Mouse (Mus musculus): ENCODE measurements around the gene Fam160a1. TPM values are rescaled to one million over a fixed set of nuclear protein-coding genes. Genes with fewer than 3 reads are reported as not detected.

Gene Fam160a1
- polyA plus RNA-seq, 1 experiment from 2014 or later = 6.1 TPM

GRCm38 (mm10) chr3:85679312-85679933 lies 137.7 kb downstream of the Fam160a1 start:
- Histone ChIP-seq H3K9ac (replicated peaks; ENCODE audit: low read length) (no peak overlapping the region), H3K27ac (ENCODE audit: low read length) (no peak overlapping the region), H3K4me1 (ENCODE audit: insufficient read depth, low read length) (no peaks in the 10 kb centered on the region), H3K27me3 (ENCODE audit: insufficient read depth, low read length) (no peaks in the 10 kb centered on the region), H3K4me2 (replicated peaks; ENCODE audit: low read depth, low read length) (no peak overlapping the region), H3K36me3 (ENCODE audit: insufficient read depth, low read length) (no peaks in the 10 kb centered on the region), H3K4me3 (ENCODE audit: low read length) (no peak overlapping the region), H3K9me3 (ENCODE audit: low read length) (no peaks in the 10 kb centered on the region)
- 79% methylated on average over 8 of the region's 8 CpGs for WGBS
- no peak for ATAC-seq (ENCODE audit: low FRiP score, low TSS enrichment)

GRCm38 (mm10) chr3:85677952-85678351 lies 139.1 kb downstream of the Fam160a1 start:
- Histone ChIP-seq H3K4me2 (replicated peaks; ENCODE audit: low read depth, low read length) (no peak overlapping the region), H3K4me1 (ENCODE audit: insufficient read depth, low read length) (no peaks in the 10 kb centered on the region), H3K9ac (replicated peaks; ENCODE audit: low read length) (no peak overlapping the region), H3K27me3 (ENCODE audit: insufficient read depth, low read length) (no peaks in the 10 kb centered on the region), H3K36me3 (ENCODE audit: insufficient read depth, low read length) (no peaks in the 10 kb centered on the region), H3K27ac (ENCODE audit: low read length) (no peak overlapping the region), H3K9me3 (ENCODE audit: low read length) (no peaks in the 10 kb centered on the region), H3K4me3 (ENCODE audit: low read length) (no peak overlapping the region)
- 0 out of 2 replicates have a peak, but pooled peaks have one; percentile 59 for ATAC-seq (ENCODE audit: low FRiP score, low TSS enrichment)
- WGBS = 69% methylated on average over 3 of the region's 3 CpGs

DNA sequence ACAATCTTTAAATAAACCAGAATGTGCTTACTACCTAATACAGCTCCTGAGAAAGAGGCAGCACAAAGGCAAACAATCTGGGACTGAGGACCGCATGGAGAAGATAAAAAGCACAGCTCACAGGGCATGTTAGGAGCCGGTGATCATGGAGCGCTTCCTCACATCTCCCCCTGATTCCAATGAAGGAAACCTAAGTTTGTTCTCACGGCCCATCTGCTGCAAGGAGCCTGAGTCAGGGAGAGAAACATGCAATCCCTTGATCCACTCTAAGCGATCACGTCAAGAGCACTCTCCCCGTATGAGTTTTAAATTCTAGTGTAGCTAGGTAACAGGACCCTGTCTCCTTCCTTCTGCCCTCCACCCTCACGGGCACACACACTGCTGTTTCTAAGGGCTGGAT lies 140.0 kb downstream of the Fam160a1 start:
- no peaks in the 10 kb centered on the region for H3K27me3 ChIP-seq (ENCODE audit: insufficient read depth, low read length)
- H3K9ac ChIP-seq (replicated peaks; ENCODE audit: low read length) = no peak overlapping the region
- no peak overlapping the region for H3K4me2 ChIP-seq (replicated peaks; ENCODE audit: low read depth, low read length)
- no peak overlapping the region for H3K4me3 ChIP-seq (ENCODE audit: low read length)
- H3K36me3 ChIP-seq (ENCODE audit: insufficient read depth, low read length) = no peaks in the 10 kb centered on the region
- H3K4me1 ChIP-seq (ENCODE audit: insufficient read depth, low read length) = no peaks in the 10 kb centered on the region
- 82% methylated on average over 8 of the region's 8 CpGs for WGBS
- no peak for ATAC-seq (ENCODE audit: low FRiP score, low TSS enrichment)
- no peak overlapping the region for H3K27ac ChIP-seq (ENCODE audit: low read length)
- H3K9me3 ChIP-seq (ENCODE audit: low read length) = no peaks in the 10 kb centered on the region

DNA sequence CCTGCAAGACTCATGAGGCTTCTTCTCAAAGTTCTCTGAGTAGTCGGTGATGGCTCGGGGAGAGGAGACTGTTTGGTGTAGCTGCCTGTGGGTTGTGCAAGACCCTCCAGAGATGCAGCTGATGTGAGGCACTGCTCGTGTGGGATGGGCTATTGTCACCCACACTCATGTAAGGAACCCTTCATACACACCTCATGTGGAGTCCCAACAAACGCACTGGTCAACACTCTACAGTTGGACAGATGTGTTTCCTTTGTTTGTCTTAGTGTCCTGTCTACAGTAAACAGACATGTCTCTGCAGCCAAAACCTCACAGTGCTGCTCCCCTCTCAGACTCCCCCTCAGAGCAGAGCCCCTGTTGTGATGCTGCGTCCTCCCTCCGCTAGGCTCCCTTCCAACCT lies 147.2 kb downstream of the Fam160a1 start:
- H3K9ac ChIP-seq (replicated peaks; ENCODE audit: low read length) = no peak overlapping the region
- H3K4me3 ChIP-seq (ENCODE audit: low read length) = no peak overlapping the region
- H3K9me3 ChIP-seq (ENCODE audit: low read length) = no peaks in the 10 kb centered on the region
- H3K4me2 ChIP-seq (replicated peaks; ENCODE audit: low read depth, low read length) = no peak overlapping the region
- peaks cover 15% of the 10 kb centered on the region for H3K4me1 ChIP-seq (ENCODE audit: insufficient read depth, low read length)
- H3K36me3 ChIP-seq (ENCODE audit: insufficient read depth, low read length) = no peaks in the 10 kb centered on the region
- no peak overlapping the region for H3K27ac ChIP-seq (ENCODE audit: low read length)
- WGBS = 90% methylated on average over 6 of the region's 6 CpGs
- ATAC-seq (ENCODE audit: low FRiP score, low TSS enrichment) = no peak
- no peaks in the 10 kb centered on the region for H3K27me3 ChIP-seq (ENCODE audit: insufficient read depth, low read length)

DNA sequence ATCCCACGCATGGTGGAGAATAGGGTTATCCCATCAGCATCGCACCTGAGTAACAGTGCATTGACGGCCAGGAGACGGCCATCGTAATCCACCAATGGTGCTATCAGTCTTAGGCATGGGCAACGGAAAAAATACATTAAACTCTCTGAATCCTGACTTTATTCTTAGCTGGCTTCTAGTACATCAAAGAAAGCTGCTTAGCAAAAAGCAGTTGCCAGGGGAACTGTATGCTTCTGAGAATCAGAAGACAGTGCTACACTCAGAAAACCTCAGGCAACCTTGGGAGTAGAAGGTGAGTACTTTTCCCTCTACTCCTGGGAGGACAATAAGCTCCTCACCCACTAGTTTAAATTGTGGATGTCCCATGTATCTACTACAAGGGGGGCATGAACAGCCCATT lies 149.4 kb downstream of the Fam160a1 start:
- H3K27me3 ChIP-seq (ENCODE audit: insufficient read depth, low read length) = no peaks in the 10 kb centered on the region
- no peak for ATAC-seq (ENCODE audit: low FRiP score, low TSS enrichment)
- H3K4me3 ChIP-seq (ENCODE audit: low read length) = no peak overlapping the region
- no peaks in the 10 kb centered on the region for H3K9me3 ChIP-seq (ENCODE audit: low read length)
- H3K9ac ChIP-seq (replicated peaks; ENCODE audit: low read length) = no peak overlapping the region
- WGBS = 92% methylated on average over 6 of the region's 6 CpGs
- peaks cover 32% of the 10 kb centered on the region for H3K4me1 ChIP-seq (ENCODE audit: insufficient read depth, low read length)
- H3K4me2 ChIP-seq (replicated peaks; ENCODE audit: low read depth, low read length) = no peak overlapping the region
- no peak overlapping the region for H3K27ac ChIP-seq (ENCODE audit: low read length)
- H3K36me3 ChIP-seq (ENCODE audit: insufficient read depth, low read length) = no peaks in the 10 kb centered on the region

GRCm38 (mm10) chr3:85666736-85667135 lies 150.4 kb downstream of the Fam160a1 start:
- H3K9ac ChIP-seq (replicated peaks; ENCODE audit: low read length) = no peak overlapping the region
- no peak overlapping the region for H3K4me2 ChIP-seq (replicated peaks; ENCODE audit: low read depth, low read length)
- ATAC-seq (ENCODE audit: low FRiP score, low TSS enrichment) = no peak
- no peaks in the 10 kb centered on the region for H3K27me3 ChIP-seq (ENCODE audit: insufficient read depth, low read length)
- no peaks in the 10 kb centered on the region for H3K9me3 ChIP-seq (ENCODE audit: low read length)
- no peaks in the 10 kb centered on the region for H3K36me3 ChIP-seq (ENCODE audit: insufficient read depth, low read length)
- WGBS = 60% methylated on average over 12 of the region's 12 CpGs
- H3K4me1 ChIP-seq (ENCODE audit: insufficient read depth, low read length) = peaks cover 32% of the 10 kb centered on the region
- no peak overlapping the region for H3K27ac ChIP-seq (ENCODE audit: low read length)
- H3K4me3 ChIP-seq (ENCODE audit: low read length) = no peak overlapping the region

DNA sequence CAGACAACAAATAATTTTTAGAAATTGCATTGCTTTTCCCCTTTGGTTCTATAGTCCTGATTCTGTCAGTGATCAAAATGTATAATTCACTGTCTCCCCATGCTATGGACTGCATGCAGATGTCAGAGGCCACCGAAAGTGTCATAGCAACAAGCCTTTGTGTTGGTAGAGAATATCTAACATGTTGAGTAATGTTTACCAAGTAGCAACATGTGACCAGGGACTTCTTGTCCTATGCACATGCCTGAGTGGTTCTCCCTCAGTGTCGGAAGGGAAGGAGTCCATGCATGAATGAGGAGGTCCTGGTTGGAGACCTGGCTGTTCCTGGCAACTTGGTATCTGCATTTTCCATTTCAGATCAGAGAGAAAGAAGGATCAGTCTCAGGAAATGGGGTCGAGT lies 150.9 kb downstream of the Fam160a1 start:
- H3K4me2 ChIP-seq (replicated peaks; ENCODE audit: low read depth, low read length) = no peak overlapping the region
- H3K27ac ChIP-seq (ENCODE audit: low read length) = 0 out of 2 replicates have a peak overlapping the region, but pooled peaks have one; percentile 31
- no peak overlapping the region for H3K4me3 ChIP-seq (ENCODE audit: low read length)
- no peaks in the 10 kb centered on the region for H3K9me3 ChIP-seq (ENCODE audit: low read length)
- no peak overlapping the region for H3K9ac ChIP-seq (replicated peaks; ENCODE audit: low read length)
- ATAC-seq (ENCODE audit: low FRiP score, low TSS enrichment) = peak; percentile 80
- H3K4me1 ChIP-seq (ENCODE audit: insufficient read depth, low read length) = peaks cover 32% of the 10 kb centered on the region
- no peaks in the 10 kb centered on the region for H3K36me3 ChIP-seq (ENCODE audit: insufficient read depth, low read length)
- 48% methylated on average over 3 of the region's 3 CpGs for WGBS
- H3K27me3 ChIP-seq (ENCODE audit: insufficient read depth, low read length) = no peaks in the 10 kb centered on the region

GRCm38 (mm10) chr3:85664591-85665171 lies 152.4 kb downstream of the Fam160a1 start:
- Histone ChIP-seq H3K27me3 (ENCODE audit: insufficient read depth, low read length) (no peaks in the 10 kb centered on the region), H3K9me3 (ENCODE audit: low read length) (no peaks in the 10 kb centered on the region), H3K4me2 (replicated peaks; ENCODE audit: low read depth, low read length) (no peak overlapping the region), H3K4me1 (ENCODE audit: insufficient read depth, low read length) (peaks cover 32% of the 10 kb centered on the region), H3K9ac (replicated peaks; ENCODE audit: low read length) (no peak overlapping the region), H3K27ac (ENCODE audit: low read length) (peak overlapping the region; percentile 41; the same call in 1 of the 2 replicates), H3K36me3 (ENCODE audit: insufficient read depth, low read length) (no peaks in the 10 kb centered on the region), H3K4me3 (ENCODE audit: low read length) (no peak overlapping the region)
- 68% methylated on average over 10 of the region's 10 CpGs for WGBS
- peak; percentile 33; the same call in 1 of the 2 replicates for ATAC-seq (ENCODE audit: low FRiP score, low TSS enrichment)

DNA sequence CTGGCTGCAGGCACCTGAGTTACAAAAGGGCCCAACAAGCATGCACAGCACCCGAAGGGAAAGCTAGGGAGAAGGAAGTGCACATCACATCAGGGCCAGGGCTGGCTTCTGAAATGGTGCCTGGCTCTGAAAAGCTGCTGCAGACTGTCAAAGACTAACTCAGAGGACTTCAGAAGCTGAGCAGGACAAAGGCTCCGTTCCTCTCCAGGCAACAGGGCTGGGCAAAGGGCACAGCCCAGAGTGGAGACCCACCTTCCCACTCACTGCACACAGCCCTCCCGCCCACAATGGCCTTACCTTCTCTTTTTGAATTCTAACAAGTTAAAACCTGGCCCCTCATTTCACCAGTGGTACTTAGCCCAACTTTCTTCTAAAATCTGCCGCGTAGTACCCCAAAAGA lies 153.3 kb downstream of the Fam160a1 start:
- 0 out of 2 replicates have a peak, but pooled peaks have one; percentile 61 for ATAC-seq (ENCODE audit: low FRiP score, low TSS enrichment)
- H3K27ac ChIP-seq (ENCODE audit: low read length) = peak overlapping the region; percentile 43; the same call in 1 of the 2 replicates
- no peaks in the 10 kb centered on the region for H3K9me3 ChIP-seq (ENCODE audit: low read length)
- H3K4me1 ChIP-seq (ENCODE audit: insufficient read depth, low read length) = peaks cover 32% of the 10 kb centered on the region
- no peak overlapping the region for H3K4me2 ChIP-seq (replicated peaks; ENCODE audit: low read depth, low read length)
- WGBS = 77% methylated on average over 5 of the region's 5 CpGs
- no peaks in the 10 kb centered on the region for H3K36me3 ChIP-seq (ENCODE audit: insufficient read depth, low read length)
- H3K4me3 ChIP-seq (ENCODE audit: low read length) = no peak overlapping the region
- H3K27me3 ChIP-seq (ENCODE audit: insufficient read depth, low read length) = no peaks in the 10 kb centered on the region
- H3K9ac ChIP-seq (replicated peaks; ENCODE audit: low read length) = no peak overlapping the region; the same call in 1 of the 2 replicates
